Mouse (Mus musculus) forebrain, embryonic 15.5 days (tissue): ENCODE results near the gene Cbfb. TPM values are rescaled to one million over a fixed set of nuclear protein-coding genes. Genes with fewer than 3 reads are reported as not detected.
"Not testable (repeated sequence)": the region's sequence is repeated elsewhere in the genome, so short reads cannot be mapped to it uniquely, and the experiment has no call there.

Source experiments
- ATAC-seq: fragments of 200-750 bp; cut with Nextera tagmentation; replicated peaks from 2 replicates; pipeline ENCODE4 v1.8.0; 2017; ENCODE audit warnings: mild to moderate bottlenecking, moderate TSS enrichment, moderate library complexity
- H3K27ac ChIP-seq: fragments of 300-500 bp; sonication (generic); replicated peaks from 2 replicates; pipeline ENCODE4 v1.5.1; 2015; ENCODE audit warnings: mild to moderate bottlenecking, inconsistent platforms
- H3K27me3 ChIP-seq: fragments of 300-500 bp; sonication (generic); 2 replicates; pipeline ENCODE4 v1.6.1; 2015; ENCODE audit warnings: inconsistent platforms
- H3K36me3 ChIP-seq: fragments of 300-500 bp; sonication (generic); 2 replicates; pipeline ENCODE4 v1.6.1; 2015; ENCODE audit warnings: mild to moderate bottlenecking, inconsistent platforms
- H3K4me1 ChIP-seq: fragments of 300-500 bp; sonication (generic); 2 replicates; pipeline ENCODE4 v1.6.1; 2015; ENCODE audit warnings: inconsistent platforms
- H3K4me2 ChIP-seq: fragments of 300-500 bp; sonication (generic); replicated peaks from 2 replicates; pipeline ENCODE4 v1.6.1; 2015; ENCODE audit warnings: mild to moderate bottlenecking, inconsistent platforms
- H3K4me3 ChIP-seq: fragments of 300-500 bp; sonication (generic); 2 replicates; pipeline ENCODE4 v1.5.1; 2015; ENCODE audit warnings: mild to moderate bottlenecking, inconsistent platforms
- H3K9ac ChIP-seq: fragments of 300-500 bp; sonication (generic); replicated peaks from 2 replicates; pipeline ENCODE4 v1.6.1; 2015; ENCODE audit warnings: mild to moderate bottlenecking, inconsistent platforms
- H3K9me3 ChIP-seq: fragments of 300-500 bp; sonication (generic); 2 replicates; pipeline ENCODE4 v1.6.1; 2016; ENCODE audit warnings: inconsistent platforms
- WGBS: fragments of 180-500 bp; shearing (Covaris S2); methylation state at CpG from one replicate; pipeline ENCODE4 v1.1.7; 2015; ENCODE audit warnings: mixed read lengths; 5-methylcytosine and 5-hydroxymethylcytosine counted together
- polyA plus RNA-seq: library from polyadenylated mRNA; unstranded; fragments of >200 nt; fragmentation: Nextera tagmentation; extraction: Ambion mirVana; gene quantifications from 2 replicates; pipeline ENCODE4 v1.2.1, GENCODE M21; 2015

The Cbfb gene
- polyA plus RNA-seq, 1 experiment from 2014 or later = 35.4 TPM

DNA sequence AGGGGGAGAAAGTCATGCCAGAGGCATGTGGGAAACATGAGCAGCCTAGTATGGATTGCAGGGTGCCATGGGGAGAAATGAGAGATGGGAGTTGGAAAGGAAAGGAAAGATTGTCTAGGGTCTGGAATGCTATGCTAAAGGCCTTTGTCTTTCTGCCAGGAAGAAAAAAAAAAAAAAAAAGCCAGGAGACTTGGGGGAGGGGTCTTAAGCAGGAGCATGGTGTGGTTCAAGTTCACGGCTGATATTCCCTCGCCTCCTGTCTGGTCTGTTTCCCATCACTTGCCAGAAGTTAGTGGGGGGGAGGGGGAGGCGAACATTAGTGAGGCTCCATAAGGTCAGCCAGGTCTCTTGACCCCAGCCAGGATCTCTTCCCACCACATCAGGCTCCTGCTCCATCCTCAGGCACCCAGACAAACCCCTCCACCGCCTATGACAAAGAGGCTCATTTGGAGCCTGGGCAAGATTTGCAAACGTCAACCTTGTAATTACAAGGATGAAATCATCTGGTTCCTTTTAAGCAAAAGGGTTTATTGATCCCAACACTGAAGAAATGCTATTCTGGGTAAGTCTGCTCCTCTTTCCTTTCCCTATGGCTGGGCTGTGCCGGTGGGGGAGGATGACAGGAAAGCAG lies 6.1 kb upstream of the Cbfb start:
- Histone ChIP-seq H3K4me2 (no peak overlapping the region), H3K9me3 (no peaks in the 10 kb centered on the region), H3K36me3 (no peaks in the 10 kb centered on the region), H3K27me3 (no peaks in the 10 kb centered on the region), H3K4me3 (no peak overlapping the region), H3K4me1 (no peaks in the 10 kb centered on the region), H3K27ac (no peak overlapping the region), H3K9ac (no peak overlapping the region)
- no peak for ATAC-seq
- 26% methylated on average over 6 of the region's 6 CpGs for WGBS

DNA sequence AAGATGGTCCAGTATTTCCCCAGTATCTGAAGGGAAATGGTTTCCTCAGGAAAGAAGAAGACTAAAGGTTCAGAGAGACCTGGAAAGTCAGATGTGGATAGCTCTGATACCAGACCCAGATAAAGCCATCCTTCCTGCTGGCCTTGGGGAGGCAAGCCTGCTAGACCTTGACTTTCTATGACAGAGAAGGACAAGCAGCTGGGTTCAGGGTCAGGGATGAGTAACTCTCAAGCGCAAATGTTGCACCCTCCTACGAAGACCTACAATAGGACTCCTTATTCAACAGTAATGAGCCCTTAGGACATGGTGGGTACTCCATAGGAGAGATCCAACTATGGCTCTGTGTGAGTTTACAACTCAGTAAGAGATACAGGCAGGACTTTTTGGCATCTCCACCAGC lies 5.3 kb upstream of the Cbfb start:
- Histone ChIP-seq H3K4me2 (no peak overlapping the region), H3K9me3 (no peaks in the 10 kb centered on the region), H3K36me3 (no peaks in the 10 kb centered on the region), H3K27ac (no peak overlapping the region), H3K9ac (no peak overlapping the region), H3K4me1 (peaks cover 4% of the 10 kb centered on the region), H3K4me3 (no peak overlapping the region), H3K27me3 (no peaks in the 10 kb centered on the region)
- whole genome bisulfite sequencing = 83% methylated on average over 2 of the region's 2 CpGs
- no peak for ATAC-seq

- Histone ChIP-seq H3K4me2 (no peak overlapping the region), H3K9me3 (no peaks in the 10 kb centered on the region), H3K9ac (no peak overlapping the region), H3K4me3 (no peak overlapping the region), H3K27ac (no peak overlapping the region), H3K36me3 (no peaks in the 10 kb centered on the region), H3K4me1 (peaks cover 8% of the 10 kb centered on the region), H3K27me3 (no peaks in the 10 kb centered on the region)
- no peak for ATAC-seq
- 87% methylated on average over 2 of the region's 2 CpGs for WGBS
Observed at GRCm38 (mm10) chr8:105167116-105167515, 3.4 kb upstream of the Cbfb start.

DNA sequence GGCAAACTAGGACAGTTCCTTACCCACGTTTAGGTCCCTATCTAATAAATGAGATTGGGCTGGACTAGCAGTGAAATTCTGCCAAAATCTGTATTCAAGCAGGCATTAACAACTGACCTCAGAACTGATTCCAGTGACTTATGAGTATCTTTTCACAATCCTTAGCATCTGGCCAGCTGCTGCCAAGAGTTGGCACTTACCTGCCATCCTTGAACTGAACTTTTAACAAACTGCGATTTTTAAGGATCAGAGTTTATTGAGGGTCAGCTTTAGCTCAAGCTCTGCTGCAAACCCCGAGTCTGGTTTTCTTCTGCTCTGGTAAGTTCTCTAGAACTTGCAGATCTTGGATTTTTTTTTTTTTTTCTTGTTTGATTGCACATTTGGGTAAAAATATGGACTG lies 892 bp upstream of the Cbfb start:
- ATAC-seq = no peak
- Histone ChIP-seq H3K4me2 (peak overlapping the region; percentile 61), H3K36me3 (no peaks in the 10 kb centered on the region), H3K27me3 (no peaks in the 10 kb centered on the region), H3K4me3 (0 out of 2 replicates have a peak overlapping the region, but pooled peaks have one; percentile 99), H3K27ac (no peak overlapping the region), H3K4me1 (peaks cover 19% of the 10 kb centered on the region), H3K9me3 (no peaks in the 10 kb centered on the region), H3K9ac (no peak overlapping the region)
- WGBS = 44% methylated on average over 3 of the region's 3 CpGs

- under 1% methylated on average over 5 of the region's 5 CpGs for WGBS
- Histone ChIP-seq H3K4me3 (peak overlapping the region; percentile 99), H3K9me3 (no peaks in the 10 kb centered on the region), H3K4me2 (peak overlapping the region; percentile 61), H3K27me3 (no peaks in the 10 kb centered on the region), H3K9ac (peak overlapping the region; percentile 75), H3K4me1 (peaks cover 19% of the 10 kb centered on the region), H3K36me3 (no peaks in the 10 kb centered on the region), H3K27ac (peak overlapping the region; percentile 93)
- ATAC-seq = peak; percentile 55; the same call in 1 of the 2 replicates
Observed at GRCm38 (mm10) chr8:105170041-105170380, 463 bp upstream of the Cbfb start.

- H3K9me3 ChIP-seq = no peaks in the 10 kb centered on the region
- H3K4me2 ChIP-seq = peak overlapping the region; percentile 61
- peaks cover 19% of the 10 kb centered on the region for H3K4me1 ChIP-seq
- no peaks in the 10 kb centered on the region for H3K36me3 ChIP-seq
- ATAC-seq = peak; percentile 23
- peak overlapping the region; percentile 99 for H3K4me3 ChIP-seq
- H3K27ac ChIP-seq = peak overlapping the region; percentile 93
- peak overlapping the region; percentile 75 for H3K9ac ChIP-seq
- no peaks in the 10 kb centered on the region for H3K27me3 ChIP-seq
- under 1% methylated on average over 92 of the region's 92 CpGs for WGBS
Observed at GRCm38 (mm10) chr8:105171116-105172002, 885 bp downstream of the Cbfb start.

DNA sequence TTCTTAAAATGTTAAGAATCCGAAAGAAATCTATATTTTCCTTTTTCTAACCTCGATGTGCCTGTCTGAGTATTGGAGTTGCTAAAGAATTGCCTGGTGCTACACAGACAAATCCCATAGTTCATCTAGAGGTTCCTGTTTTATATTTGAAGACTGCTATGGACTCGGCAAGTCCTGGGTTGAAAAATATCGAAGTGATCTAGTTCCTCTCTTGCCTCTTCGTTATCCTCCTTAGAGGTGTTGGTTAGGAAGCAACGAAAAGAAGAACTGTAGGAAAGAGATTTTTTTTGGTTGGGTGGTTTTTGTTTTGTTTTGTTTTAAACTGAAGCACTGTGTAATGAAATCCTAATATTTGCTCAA lies 1.5 kb downstream of the Cbfb start:
- 15% methylated on average over 6 of the region's 6 CpGs for WGBS

GRCm38 (mm10) chr8:105175287-105175686 lies 4.8 kb downstream of the Cbfb start:
- H3K27ac ChIP-seq, H3K27me3 ChIP-seq, H3K4me3 ChIP-seq, H3K9me3 ChIP-seq, ATAC-seq, H3K9ac ChIP-seq, H3K4me2 ChIP-seq: not testable (repeated sequence)
- peaks cover 10% of the 10 kb centered on the region for H3K36me3 ChIP-seq
- peaks cover 14% of the 10 kb centered on the region for H3K4me1 ChIP-seq
- WGBS = 97% methylated on average over 3 of the region's 3 CpGs

More for the DNA sequence above, 1.5 kb downstream of the Cbfb start:
- H3K4me2 ChIP-seq = peak overlapping the region; percentile 61
- H3K4me3 ChIP-seq = peak overlapping the region; percentile 99
- H3K4me1 ChIP-seq = peaks cover 19% of the 10 kb centered on the region
- peak overlapping the region; percentile 93; the same call in 1 of the 2 replicates for H3K27ac ChIP-seq
- H3K9ac ChIP-seq = peak overlapping the region; percentile 75
- no peaks in the 10 kb centered on the region for H3K9me3 ChIP-seq
- no peaks in the 10 kb centered on the region for H3K27me3 ChIP-seq
- peaks cover 5% of the 10 kb centered on the region for H3K36me3 ChIP-seq
- ATAC-seq = no peak

DNA sequence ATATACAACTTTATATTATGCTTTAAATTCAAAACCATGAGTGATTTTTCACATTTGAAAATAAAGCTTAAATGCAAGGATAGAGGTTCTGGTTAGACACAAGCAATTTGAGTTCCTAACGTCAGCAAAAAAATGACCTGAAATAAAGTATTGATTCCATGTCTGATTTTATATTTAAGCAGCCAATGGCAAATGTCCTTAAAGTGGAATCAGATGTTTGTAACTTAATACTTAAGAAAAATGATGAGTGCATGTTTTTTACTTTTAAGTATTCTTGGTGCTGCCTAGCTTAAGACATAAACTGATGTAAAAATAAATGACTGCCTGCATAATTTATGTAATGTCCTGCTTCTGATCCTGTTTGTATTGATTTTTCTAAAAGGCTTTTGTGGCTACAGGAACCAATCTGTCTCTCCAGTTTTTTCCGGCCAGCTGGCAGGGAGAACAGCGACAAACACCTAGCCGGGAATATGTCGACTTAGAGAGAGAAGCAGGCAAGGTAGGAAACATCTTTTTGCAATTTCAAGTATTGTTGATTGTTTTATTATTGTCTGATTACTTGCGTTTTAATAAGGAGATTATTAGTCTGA lies 7.8 kb downstream of the Cbfb start:
- Histone ChIP-seq H3K9ac (no peak overlapping the region), H3K4me3 (no peak overlapping the region), H3K27me3 (no peaks in the 10 kb centered on the region), H3K27ac (no peak overlapping the region), H3K4me2 (no peak overlapping the region), H3K9me3 (no peaks in the 10 kb centered on the region), H3K4me1 (peaks cover 3% of the 10 kb centered on the region), H3K36me3 (peaks cover 17% of the 10 kb centered on the region)
- ATAC-seq = no peak
- 72% methylated on average over 6 of the region's 6 CpGs for WGBS

- Histone ChIP-seq H3K27me3 (no peaks in the 10 kb centered on the region), H3K4me3 (no peak overlapping the region), H3K27ac (no peak overlapping the region), H3K4me1 (no peaks in the 10 kb centered on the region), H3K36me3 (peaks cover 10% of the 10 kb centered on the region), H3K9me3 (no peaks in the 10 kb centered on the region), H3K9ac (no peak overlapping the region), H3K4me2 (no peak overlapping the region)
- no peak for ATAC-seq
- 83% methylated on average over 1 of the region's 1 CpGs for WGBS
Observed at GRCm38 (mm10) chr8:105182201-105182600, 11.7 kb downstream of the Cbfb start.

DNA sequence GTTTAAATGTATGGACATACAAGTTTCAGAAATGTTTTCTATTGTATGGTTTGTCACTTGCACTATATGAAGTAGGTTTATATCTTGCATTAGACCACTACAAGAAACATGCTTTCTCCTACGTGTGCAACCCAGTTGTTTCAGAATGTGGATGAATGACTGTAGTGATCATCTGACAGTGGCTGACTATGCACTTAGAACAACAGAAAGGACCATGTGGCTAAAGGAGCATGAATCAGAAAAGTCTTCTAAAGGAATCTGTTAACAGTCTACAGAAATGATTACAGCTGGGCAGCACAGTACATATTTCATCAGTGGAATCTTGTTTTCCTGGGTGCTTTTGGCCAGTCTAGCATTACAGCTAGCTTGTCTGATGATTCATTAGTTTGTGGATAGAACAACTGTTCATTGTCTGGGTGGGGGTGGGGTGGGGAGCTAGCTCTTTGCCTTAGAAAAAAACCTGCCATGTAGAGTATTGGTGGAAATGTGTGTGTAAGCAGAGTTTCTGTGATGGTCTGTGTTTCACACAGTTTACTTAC lies 16.1 kb downstream of the Cbfb start:
- H3K36me3 ChIP-seq = peaks cover 3% of the 10 kb centered on the region; the same call in 1 of the 2 replicates

GRCm38 (mm10) chr8:105192182-105192581 lies 21.7 kb downstream of the Cbfb start:
- WGBS = 96% methylated on average over 5 of the region's 5 CpGs
- no peak overlapping the region for H3K4me3 ChIP-seq
- H3K27me3 ChIP-seq = no peaks in the 10 kb centered on the region
- no peak overlapping the region for H3K9ac ChIP-seq
- no peaks in the 10 kb centered on the region for H3K9me3 ChIP-seq
- ATAC-seq = no peak
- no peak overlapping the region for H3K27ac ChIP-seq
- no peak overlapping the region for H3K4me2 ChIP-seq
- H3K36me3 ChIP-seq = peaks cover 21% of the 10 kb centered on the region
- no peaks in the 10 kb centered on the region for H3K4me1 ChIP-seq

More for the DNA sequence above, 16.1 kb downstream of the Cbfb start:
- WGBS = 67% methylated on average over 1 of the region's 1 CpGs
- Histone ChIP-seq H3K27me3 (no peaks in the 10 kb centered on the region), H3K9ac (no peak overlapping the region), H3K4me3 (no peak overlapping the region), H3K27ac (no peak overlapping the region), H3K9me3 (no peaks in the 10 kb centered on the region), H3K4me2 (no peak overlapping the region), H3K4me1 (no peaks in the 10 kb centered on the region)
- ATAC-seq = no peak
